Mouse (Mus musculus): ENCODE data around the gene Dcdc2c. TPM values are rescaled to one million over a fixed set of nuclear protein-coding genes. Genes with fewer than 3 reads are reported as not detected.

Gene Dcdc2c
- polyA plus RNA-seq (2017; shearing (Covaris generic)), result not detected

DNA sequence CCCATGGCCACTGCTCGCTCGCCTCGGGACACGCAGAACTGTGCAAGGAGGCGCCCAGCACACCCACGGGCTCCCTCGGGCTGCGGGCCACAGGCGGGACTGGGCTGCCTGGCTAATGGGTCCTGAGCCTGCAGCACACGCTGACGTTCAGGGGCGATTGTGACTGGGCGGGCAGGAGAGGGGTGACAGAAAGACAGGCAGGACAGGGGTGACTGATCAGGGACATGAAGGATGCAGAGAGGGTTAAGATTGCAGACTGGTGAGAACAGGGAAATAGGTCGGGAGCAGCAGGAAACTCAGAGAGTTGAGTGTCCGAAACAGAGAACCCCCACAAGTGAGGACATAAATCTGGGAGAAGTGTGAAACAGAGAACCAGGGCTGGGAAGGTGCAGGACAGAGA is at the start of gene Dcdc2c:
TSS of gene Dcdc2c (minus strand) at position 101 of the 400 bp plus-strand sequence.

DNA sequence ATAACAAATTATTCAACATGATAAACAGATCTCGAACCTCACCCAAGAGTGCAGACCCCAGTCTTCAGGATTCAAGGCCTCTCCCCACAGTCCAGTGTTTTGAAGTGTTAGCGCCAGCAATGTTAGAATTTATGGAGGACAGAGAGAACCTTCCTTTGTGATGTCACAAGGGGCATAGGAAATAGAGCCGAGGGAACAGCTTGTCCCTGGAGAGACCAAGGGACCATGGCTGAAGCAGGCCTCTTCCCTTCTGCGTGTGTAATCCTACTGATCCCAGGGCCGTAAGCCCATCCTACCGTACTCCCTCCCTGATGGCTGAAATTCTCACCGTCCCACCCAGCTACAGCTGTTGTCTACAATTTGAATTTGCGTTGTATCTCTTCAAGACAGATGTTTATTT is 30.2 kb upstream of the Dcdc2c start, which contains the start of gene Allc:
TSS of gene Allc (minus strand) at position 101 of the 400 bp plus-strand sequence.

Other genes with a start within 250 kb of the Dcdc2c start
- gene Allc, start 30.1 kb upstream of the Dcdc2c start, polyA plus RNA-seq (2017; shearing (Covaris generic)), result not detected
- gene Colec11, start 71.0 kb upstream of the Dcdc2c start, polyA plus RNA-seq (2017; shearing (Covaris generic)), result 0.45 TPM
- 1,257 TPM for gene Rps7, start 83.6 kb upstream of the Dcdc2c start, polyA plus RNA-seq (2017; shearing (Covaris generic))
- 40.8 TPM for gene Rnaseh1, start 97.2 kb upstream of the Dcdc2c start, polyA plus RNA-seq (2017; shearing (Covaris generic))
- 84.0 TPM for gene Adi1, start 122.8 kb upstream of the Dcdc2c start, polyA plus RNA-seq (2017; shearing (Covaris generic))
- gene Trappc12, start 198.1 kb upstream of the Dcdc2c start, polyA plus RNA-seq (2017; shearing (Covaris generic)), result 90.3 TPM
- 61.8 TPM for gene Eipr1, start 199.4 kb upstream of the Dcdc2c start, polyA plus RNA-seq (2017; shearing (Covaris generic))